Mouse (Mus musculus) liver, embryonic 15.5 days (tissue): Measurements from ENCODE around the gene Lnpk. TPM values are rescaled to one million over a fixed set of nuclear protein-coding genes. Genes with fewer than 3 reads are reported as not detected.

Experiments used
- ATAC-seq: fragments of 200-750 bp; cut with Nextera tagmentation; 2 replicates; pipeline ENCODE4 v1.8.0; 2017; ENCODE audit warnings: moderate number of reproducible peaks, mild to moderate bottlenecking, moderate library complexity; ENCODE audit not compliant: insufficient read depth
- H3K27ac ChIP-seq: fragments of 300-500 bp; sonication (generic); replicated peaks from 2 replicates; pipeline ENCODE4 v1.5.1; 2015; ENCODE audit warnings: mild to moderate bottlenecking, inconsistent platforms
- H3K27me3 ChIP-seq: fragments of 300-500 bp; sonication (generic); 2 replicates; pipeline ENCODE4 v1.6.1; 2015; ENCODE audit warnings: mild to moderate bottlenecking, inconsistent platforms
- H3K36me3 ChIP-seq: fragments of 300-500 bp; sonication (generic); replicated peaks from 2 replicates; pipeline ENCODE4 v1.6.1; 2015; ENCODE audit warnings: moderate library complexity, mild to moderate bottlenecking, inconsistent platforms
- H3K4me1 ChIP-seq: fragments of 300-500 bp; sonication (generic); replicated peaks from 2 replicates; pipeline ENCODE4 v1.6.1; 2015; ENCODE audit warnings: inconsistent platforms
- H3K4me2 ChIP-seq: fragments of 300-500 bp; sonication (generic); 2 replicates; pipeline ENCODE4 v1.6.1; 2015; ENCODE audit warnings: moderate library complexity, mild to moderate bottlenecking, inconsistent platforms
- H3K4me3 ChIP-seq: fragments of 300-500 bp; sonication (generic); replicated peaks from 2 replicates; pipeline ENCODE4 v1.5.1; 2015; ENCODE audit warnings: mild to moderate bottlenecking, inconsistent platforms
- H3K9ac ChIP-seq: fragments of 300-500 bp; sonication (generic); 2 replicates; pipeline ENCODE4 v1.6.1; 2015; ENCODE audit warnings: moderate library complexity, mild to moderate bottlenecking, inconsistent platforms
- H3K9me3 ChIP-seq: fragments of 300-500 bp; sonication (generic); replicated peaks from 2 replicates; pipeline ENCODE4 v1.6.1; 2016; ENCODE audit warnings: inconsistent platforms
- WGBS: fragments of 180-500 bp; shearing (Covaris S2); methylation state at CpG from one replicate; pipeline ENCODE4 v1.1.7; 2015; ENCODE audit warnings: mixed read lengths; ENCODE audit not compliant: insufficient replicate concordance; 5-methylcytosine and 5-hydroxymethylcytosine counted together
- polyA plus RNA-seq: library from polyadenylated mRNA; unstranded; fragments of >200 nt; fragmentation: Nextera tagmentation; extraction: Ambion mirVana; gene quantifications from 2 replicates; pipeline ENCODE4 v1.2.1, GENCODE M21; 2015

Lnpk gene
- polyA plus RNA-seq, 1 experiment from 2014 or later: 17.3 TPM

DNA sequence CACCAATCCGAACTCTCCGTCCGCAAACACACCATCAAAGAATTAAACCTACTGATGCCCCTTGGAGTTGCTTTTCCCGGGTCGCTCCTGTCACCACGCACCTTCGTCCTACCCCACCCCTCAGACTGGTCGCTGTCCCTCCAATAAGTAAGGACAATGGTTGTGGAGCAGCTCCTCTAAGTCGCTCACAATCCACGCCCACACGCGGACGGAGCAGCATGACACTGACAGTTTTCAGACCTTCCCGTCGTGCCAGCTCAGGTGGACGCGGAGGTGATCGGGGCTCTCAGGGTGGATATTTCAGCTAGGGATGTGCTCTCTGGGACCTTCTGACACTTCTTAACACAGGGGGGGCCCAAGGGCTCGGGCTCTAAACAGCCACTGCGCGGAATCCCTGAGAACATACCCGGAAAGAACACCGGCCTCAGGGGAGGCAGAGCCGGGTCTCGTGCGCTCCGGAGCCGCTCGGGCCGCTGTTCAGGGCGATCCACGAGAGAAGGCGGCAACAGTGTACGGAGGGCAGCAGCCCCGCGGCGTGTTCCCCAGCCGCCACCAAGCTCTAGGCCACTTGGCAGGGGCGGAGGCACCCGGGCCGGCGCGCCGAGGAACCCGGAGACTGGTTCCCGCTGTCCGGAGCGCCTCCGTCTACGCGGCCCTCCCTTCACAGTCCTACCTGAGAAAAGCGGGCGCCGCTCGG, 941 bp downstream of the Lnpk start:
- Histone ChIP-seq H3K36me3 (no peaks in the 10 kb centered on the region), H3K27ac (peak overlapping the region; percentile 95), H3K4me3 (peak overlapping the region; percentile 99), H3K9me3 (no peaks in the 10 kb centered on the region), H3K9ac (peak overlapping the region; percentile 99), H3K27me3 (no peaks in the 10 kb centered on the region; the same call in 1 of the 2 replicates), H3K4me2 (peak overlapping the region; percentile 80), H3K4me1 (peaks cover 15% of the 10 kb centered on the region)
- WGBS: under 1% methylated on average over 54 of the region's 55 CpGs
- peak; percentile 66 for ATAC-seq

DNA sequence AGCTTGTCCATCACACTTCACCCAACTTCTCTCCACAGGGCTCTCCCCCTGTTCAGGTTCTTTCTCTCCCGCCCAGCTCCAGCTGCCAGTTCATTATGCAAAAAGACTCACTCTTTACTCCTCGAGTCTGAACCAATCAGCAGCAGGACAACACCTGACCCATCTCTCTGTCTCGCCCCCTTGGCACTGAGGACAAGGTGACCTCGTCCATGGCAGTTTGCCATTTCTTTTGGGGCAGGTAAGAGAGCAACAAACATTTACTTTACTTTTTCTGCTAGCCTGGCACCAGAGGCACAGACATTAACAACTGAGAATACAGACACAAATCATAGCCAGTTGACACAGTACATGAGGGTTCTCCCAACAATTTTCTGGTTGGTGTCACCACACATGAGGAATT, 8.8 kb downstream of the Lnpk start:
- Histone ChIP-seq H3K27me3 (no peaks in the 10 kb centered on the region), H3K9ac (no peak overlapping the region), H3K4me1 (no peaks in the 10 kb centered on the region), H3K27ac (no peak overlapping the region), H3K36me3 (peaks cover 13% of the 10 kb centered on the region), H3K4me2 (no peak overlapping the region), H3K4me3 (no peak overlapping the region), H3K9me3 (no peaks in the 10 kb centered on the region)
- WGBS: 66% methylated on average over 4 of the region's 4 CpGs
- ATAC-seq: no peak

DNA sequence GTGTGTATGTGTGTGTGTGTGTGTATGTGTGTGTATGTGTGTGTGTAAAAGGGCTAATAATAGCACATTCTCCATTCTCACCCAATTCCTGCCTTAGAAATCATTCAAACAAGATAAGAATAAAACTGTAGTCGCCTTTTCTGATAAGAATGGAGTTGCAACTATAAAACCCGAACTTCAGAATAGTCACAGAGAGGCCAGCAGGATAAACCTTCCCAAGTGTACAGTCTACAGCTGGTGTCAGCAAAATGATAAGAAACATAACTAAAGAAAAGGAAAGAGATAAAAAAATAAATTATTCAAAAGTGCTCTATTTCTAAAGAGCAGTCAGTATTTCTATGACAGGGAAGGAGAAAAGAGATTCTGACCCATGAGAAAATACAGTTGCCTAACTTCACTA, 19.4 kb downstream of the Lnpk start:
- Histone ChIP-seq H3K9me3 (no peaks in the 10 kb centered on the region), H3K4me1 (no peaks in the 10 kb centered on the region), H3K27ac (no peak overlapping the region), H3K9ac (no peak overlapping the region), H3K4me2 (no peak overlapping the region), H3K27me3 (no peaks in the 10 kb centered on the region), H3K4me3 (no peak overlapping the region), H3K36me3 (peaks cover 19% of the 10 kb centered on the region)
- WGBS: 29% methylated on average over 2 of the region's 2 CpGs
- ATAC-seq: no peak

DNA sequence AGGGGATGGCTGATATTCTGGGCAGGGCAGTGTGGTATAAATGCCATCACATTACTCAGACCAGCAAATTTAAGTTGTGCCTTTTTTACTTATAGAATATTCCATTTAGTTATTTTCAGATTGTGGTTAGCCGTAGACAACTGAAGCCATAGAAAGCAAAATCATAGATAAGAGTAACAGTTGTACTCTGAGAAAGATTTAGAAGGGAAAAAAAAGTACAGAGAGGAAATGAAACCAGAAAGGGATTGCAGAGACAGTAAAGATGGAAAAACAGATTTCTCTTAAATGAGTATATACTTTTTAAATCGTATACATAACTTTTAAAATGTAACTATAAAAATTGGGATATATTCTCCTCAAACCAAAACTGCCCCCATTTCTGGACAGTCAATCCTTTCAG, 20.1 kb downstream of the Lnpk start:
- Histone ChIP-seq H3K36me3 (peaks cover 20% of the 10 kb centered on the region), H3K9ac (no peak overlapping the region), H3K27me3 (no peaks in the 10 kb centered on the region), H3K27ac (no peak overlapping the region), H3K4me3 (no peak overlapping the region), H3K4me1 (no peaks in the 10 kb centered on the region), H3K9me3 (no peaks in the 10 kb centered on the region), H3K4me2 (no peak overlapping the region)
- ATAC-seq: no peak
- 59% methylated on average over 2 of the region's 2 CpGs for WGBS

DNA sequence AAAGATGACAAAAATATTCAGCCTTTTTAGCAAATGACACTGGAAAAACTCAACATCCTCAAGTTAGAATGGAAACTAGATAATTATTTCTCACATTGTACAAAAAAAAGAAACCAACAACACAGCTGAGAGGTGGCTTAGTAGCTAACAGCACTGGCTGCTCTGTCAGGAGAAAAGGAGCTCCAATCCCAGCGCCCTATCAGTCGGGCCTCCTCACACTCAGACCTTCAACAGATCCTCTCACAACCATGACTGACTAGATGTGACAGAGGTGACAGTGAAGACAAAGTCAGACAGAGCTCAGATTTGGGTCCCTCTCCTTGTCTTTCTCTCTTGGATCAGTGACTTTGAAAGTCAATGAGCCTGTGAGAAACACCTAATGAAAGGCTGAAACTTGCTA, 21.8 kb downstream of the Lnpk start:
- Histone ChIP-seq H3K9ac (no peak overlapping the region), H3K4me3 (no peak overlapping the region), H3K4me1 (no peaks in the 10 kb centered on the region), H3K36me3 (peaks cover 30% of the 10 kb centered on the region), H3K27ac (no peak overlapping the region), H3K4me2 (no peak overlapping the region), H3K9me3 (no peaks in the 10 kb centered on the region), H3K27me3 (no peaks in the 10 kb centered on the region)
- no peak for ATAC-seq
- WGBS: 63% methylated on average over 2 of the region's 2 CpGs

DNA sequence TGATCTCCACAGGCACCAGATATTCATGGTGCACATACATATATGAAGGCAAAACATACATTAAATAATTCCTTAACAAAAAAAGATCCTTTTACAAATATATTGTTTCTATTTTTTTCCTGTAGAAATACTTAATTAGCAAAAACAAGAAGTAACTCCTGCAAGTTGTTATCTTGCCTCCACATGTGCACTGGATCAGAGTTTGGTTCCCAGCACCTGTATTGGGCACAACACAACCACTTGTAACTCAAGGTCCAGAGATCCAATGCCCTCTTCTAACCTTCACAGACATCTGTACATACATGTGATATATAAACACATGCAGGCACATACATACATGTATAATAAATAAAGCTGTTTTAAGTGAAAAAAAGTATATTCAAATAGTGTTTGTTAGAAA, 27.3 kb downstream of the Lnpk start:
- no peaks in the 10 kb centered on the region for H3K27me3 ChIP-seq
- H3K27ac ChIP-seq: no peak overlapping the region
- no peak overlapping the region for H3K4me2 ChIP-seq
- no peaks in the 10 kb centered on the region for H3K9me3 ChIP-seq
- no peak overlapping the region for H3K9ac ChIP-seq
- H3K36me3 ChIP-seq: peaks cover 19% of the 10 kb centered on the region
- no peak overlapping the region for H3K4me3 ChIP-seq
- no peaks in the 10 kb centered on the region for H3K4me1 ChIP-seq
- ATAC-seq: no peak

DNA sequence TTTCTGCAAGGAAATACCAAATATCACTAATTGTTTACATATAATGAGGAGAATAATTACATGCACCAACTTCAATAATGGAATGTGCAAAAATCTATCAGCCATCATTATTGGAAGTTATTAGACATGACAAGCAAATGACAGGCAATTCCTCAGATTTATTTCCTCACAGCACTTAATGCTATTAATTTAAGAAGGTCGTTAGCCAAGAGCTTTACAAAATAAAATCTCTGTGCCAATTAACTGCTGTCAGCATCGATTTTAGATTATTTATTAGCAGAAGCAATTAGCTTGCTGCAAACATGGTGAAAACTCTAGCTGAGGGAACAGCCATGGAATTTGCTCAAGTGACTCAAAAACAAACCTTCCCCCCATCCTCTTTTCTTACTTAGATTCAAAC, 30.9 kb downstream of the Lnpk start:
- Histone ChIP-seq H3K4me3 (no peak overlapping the region), H3K36me3 (peaks cover 11% of the 10 kb centered on the region), H3K4me2 (no peak overlapping the region), H3K4me1 (no peaks in the 10 kb centered on the region), H3K27ac (no peak overlapping the region), H3K27me3 (no peaks in the 10 kb centered on the region), H3K9ac (no peak overlapping the region), H3K9me3 (no peaks in the 10 kb centered on the region)
- WGBS: 73% methylated on average over 2 of the region's 2 CpGs
- ATAC-seq: no peak

DNA sequence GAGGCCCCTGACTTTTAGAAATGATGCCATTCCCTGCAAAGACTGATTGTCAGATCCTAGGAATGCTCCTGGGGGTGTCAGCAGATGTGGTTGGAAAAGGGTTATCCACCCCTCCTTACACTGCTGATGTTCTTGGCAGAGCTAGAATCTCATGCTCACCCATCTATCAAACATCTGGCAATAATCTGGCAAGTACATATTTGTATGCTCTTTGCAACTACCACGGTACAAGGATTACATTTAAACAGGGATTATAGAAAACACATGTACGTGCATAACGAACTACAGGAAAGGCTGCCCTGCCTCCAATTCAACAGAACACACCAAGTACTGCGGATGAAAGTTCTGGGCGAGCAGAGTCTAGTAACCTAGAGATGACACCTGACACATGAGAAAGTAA, 70.9 kb downstream of the Lnpk start:
- WGBS: 75% methylated on average over 5 of the region's 5 CpGs
- H3K4me2 ChIP-seq: no peak overlapping the region
- no peaks in the 10 kb centered on the region for H3K9me3 ChIP-seq
- no peaks in the 10 kb centered on the region for H3K4me1 ChIP-seq
- no peak for ATAC-seq
- H3K36me3 ChIP-seq: no peaks in the 10 kb centered on the region
- no peak overlapping the region for H3K9ac ChIP-seq
- no peak overlapping the region for H3K4me3 ChIP-seq
- no peak overlapping the region for H3K27ac ChIP-seq
- H3K27me3 ChIP-seq: no peaks in the 10 kb centered on the region

DNA sequence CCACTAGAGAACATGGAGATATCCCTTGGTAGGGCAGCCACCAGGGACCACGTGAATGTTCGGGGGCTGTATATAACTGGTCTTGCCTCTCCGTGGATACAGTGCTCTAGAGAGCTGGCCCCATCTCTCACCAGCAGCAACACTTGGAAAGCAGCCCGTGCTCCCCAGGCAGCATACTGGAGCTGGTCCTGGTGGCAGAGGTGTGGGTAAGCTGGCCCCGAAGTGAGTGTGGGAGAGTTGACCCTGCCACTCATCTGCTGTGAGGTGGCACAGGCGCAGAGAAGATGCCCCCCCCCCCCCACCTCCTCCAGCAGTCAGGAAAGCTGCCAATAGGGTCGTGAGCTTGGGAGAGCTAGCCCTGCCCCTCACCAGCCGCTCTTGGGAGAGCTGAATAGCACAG, 72.8 kb downstream of the Lnpk start:
- H3K4me2 ChIP-seq: no peak overlapping the region
- no peaks in the 10 kb centered on the region for H3K27me3 ChIP-seq
- no peaks in the 10 kb centered on the region for H3K36me3 ChIP-seq
- 47% methylated on average over 8 of the region's 8 CpGs for WGBS
- no peak overlapping the region for H3K27ac ChIP-seq
- H3K9me3 ChIP-seq: no peaks in the 10 kb centered on the region
- H3K4me1 ChIP-seq: no peaks in the 10 kb centered on the region
- ATAC-seq: no peak
- no peak overlapping the region for H3K9ac ChIP-seq
- no peak overlapping the region for H3K4me3 ChIP-seq

DNA sequence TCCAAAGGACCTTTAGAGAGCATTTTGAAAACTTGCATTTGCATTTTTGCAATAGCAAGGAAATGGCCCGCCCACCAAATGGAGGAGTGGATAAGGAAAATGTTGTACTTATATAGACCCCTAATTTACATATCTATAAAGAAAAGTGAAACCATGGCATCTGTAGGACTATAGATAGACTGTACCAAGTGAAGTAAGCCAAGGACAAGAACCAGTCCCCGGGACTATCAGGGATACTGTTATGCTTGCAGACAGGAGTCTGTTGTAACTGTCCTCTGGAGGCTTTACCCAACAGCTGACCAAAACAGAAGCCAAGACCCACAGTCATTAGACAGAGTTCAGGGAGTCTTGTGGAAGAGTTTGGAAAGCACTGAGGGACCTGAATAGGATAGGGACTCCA, 78.9 kb downstream of the Lnpk start:
- Histone ChIP-seq H3K27me3 (no peaks in the 10 kb centered on the region), H3K4me1 (no peaks in the 10 kb centered on the region), H3K9me3 (no peaks in the 10 kb centered on the region), H3K4me3 (no peak overlapping the region), H3K9ac (no peak overlapping the region), H3K36me3 (no peaks in the 10 kb centered on the region), H3K4me2 (no peak overlapping the region), H3K27ac (no peak overlapping the region)
- ATAC-seq: no peak
- 56% methylated on average over 2 of the region's 2 CpGs for WGBS

DNA sequence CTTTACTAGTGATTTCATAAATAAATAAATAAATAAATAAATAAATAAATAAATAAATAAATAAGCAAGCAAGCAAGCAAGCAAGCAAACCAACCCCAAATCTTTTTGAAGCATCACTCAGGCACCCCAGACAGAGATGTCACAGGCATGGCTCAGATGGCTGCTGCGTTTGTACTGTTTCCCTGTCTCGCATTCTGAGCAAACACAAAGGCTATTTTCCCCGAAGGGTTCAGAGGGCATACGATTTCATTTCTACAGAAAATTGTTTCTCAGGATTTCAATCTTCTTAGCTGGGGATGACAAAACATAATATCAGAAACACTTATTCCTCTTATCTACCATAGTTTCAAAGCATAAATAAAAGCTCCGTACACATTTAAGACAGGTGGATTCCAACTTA, 81.4 kb downstream of the Lnpk start:
- 77% methylated on average over 5 of the region's 5 CpGs for WGBS
- Histone ChIP-seq H3K4me1 (no peaks in the 10 kb centered on the region), H3K4me3 (no peak overlapping the region), H3K36me3 (no peaks in the 10 kb centered on the region), H3K9me3 (no peaks in the 10 kb centered on the region), H3K27ac (no peak overlapping the region), H3K9ac (no peak overlapping the region), H3K27me3 (no peaks in the 10 kb centered on the region), H3K4me2 (no peak overlapping the region)
- ATAC-seq: no peak

DNA sequence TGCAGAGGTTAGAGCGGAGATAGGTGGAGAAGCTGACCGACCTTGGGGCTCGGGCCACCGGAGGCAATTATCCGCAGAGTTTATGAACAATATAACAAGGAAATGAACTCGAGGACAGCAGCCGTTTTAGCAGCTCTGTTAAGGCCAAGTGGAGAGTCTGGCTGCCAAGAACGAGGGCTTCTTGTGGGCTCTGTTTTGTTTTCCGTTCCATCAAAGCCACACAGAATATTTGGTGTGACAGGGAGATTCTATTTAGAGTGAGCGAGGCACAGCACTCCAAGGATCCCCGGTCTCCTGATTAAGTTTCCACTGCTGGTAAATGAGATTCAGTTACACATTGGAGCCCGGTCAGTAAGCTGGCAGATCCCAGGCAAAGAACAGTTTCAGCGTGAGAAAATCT, 87.8 kb downstream of the Lnpk start:
- H3K9ac ChIP-seq: no peak overlapping the region
- H3K27ac ChIP-seq: no peak overlapping the region
- WGBS: 71% methylated on average over 13 of the region's 13 CpGs
- H3K36me3 ChIP-seq: no peaks in the 10 kb centered on the region
- H3K4me1 ChIP-seq: no peaks in the 10 kb centered on the region
- H3K4me2 ChIP-seq: no peak overlapping the region
- H3K27me3 ChIP-seq: no peaks in the 10 kb centered on the region
- no peak overlapping the region for H3K4me3 ChIP-seq
- H3K9me3 ChIP-seq: no peaks in the 10 kb centered on the region
- no peak for ATAC-seq
